Mouse (Mus musculus) E14TG2a.4 (cell line): Measurements from ENCODE around the gene Map3k21.

Experiments
- H3K27me3 ChIP-seq: 2 replicates; pipeline ENCODE4 v1.6.1; 2014; ENCODE audit warnings: low read length, control low read depth; ENCODE audit not compliant: insufficient read depth
- H3K36me3 ChIP-seq: 2 replicates; pipeline ENCODE4 v1.6.1; 2014; ENCODE audit warnings: low read length, control low read depth; ENCODE audit not compliant: insufficient read depth
- H3K4me1 ChIP-seq: replicated peaks from 2 replicates; pipeline ENCODE4 v1.6.1; 2014; ENCODE audit warnings: low read depth, low read length, control low read depth
- H3K4me3 ChIP-seq: replicated peaks from 2 replicates; pipeline ENCODE4 v1.5.1; 2014; ENCODE audit warnings: mild to moderate bottlenecking, low read length
- H3K9me3 ChIP-seq: 2 replicates; pipeline ENCODE4 v1.6.1; 2014; ENCODE audit warnings: low read length, control low read depth
- CTCF ChIP-seq: conservative IDR thresholded peaks from 2 replicates; pipeline ENCODE4 v1.5.1; 2014; ENCODE audit warnings: low read length
- NANOG ChIP-seq: IDR thresholded peaks from 2 replicates; pipeline ENCODE4 v1.6.1; 2014; ENCODE audit warnings: borderline replicate concordance, low read length, mixed read lengths
- POU5F1 ChIP-seq: IDR thresholded peaks from 2 replicates; pipeline ENCODE4 v1.6.1; 2014; ENCODE audit warnings: low read length, borderline replicate concordance

Gene Map3k21

GRCm38 (mm10) chr8:125907311-125907710 lies 2.9 kb upstream of the Map3k21 start:
- H3K9me3 ChIP-seq = no peaks in the 10 kb centered on the region
- peaks cover 40% of the 10 kb centered on the region for H3K27me3 ChIP-seq
- no peak overlapping the region for H3K4me3 ChIP-seq
- H3K4me1 ChIP-seq = peaks cover 17% of the 10 kb centered on the region
- no peak for TF ChIP-seq NANOG
- peak; percentile 97 for TF ChIP-seq CTCF
- H3K36me3 ChIP-seq = no peaks in the 10 kb centered on the region

GRCm38 (mm10) chr8:125909661-125910364 lies 437 bp upstream of the Map3k21 start:
- Histone ChIP-seq H3K4me3 (peak overlapping the region; percentile 78), H3K36me3 (no peaks in the 10 kb centered on the region), H3K4me1 (peaks cover 17% of the 10 kb centered on the region), H3K9me3 (no peaks in the 10 kb centered on the region), H3K27me3 (peaks cover 56% of the 10 kb centered on the region)
- TF ChIP-seq POU5F1 = no peak

GRCm38 (mm10) chr8:125911229-125911580 lies 955 bp downstream of the Map3k21 start:
- peaks cover 17% of the 10 kb centered on the region for H3K4me1 ChIP-seq
- TF ChIP-seq POU5F1 (no peak), NANOG (no peak), CTCF (no peak)
- H3K36me3 ChIP-seq = no peaks in the 10 kb centered on the region
- H3K4me3 ChIP-seq = peak overlapping the region; percentile 78
- no peaks in the 10 kb centered on the region for H3K9me3 ChIP-seq
- H3K27me3 ChIP-seq = peaks cover 67% of the 10 kb centered on the region

- Histone ChIP-seq H3K4me3 (no peak overlapping the region), H3K27me3 (peaks cover 67% of the 10 kb centered on the region), H3K36me3 (no peaks in the 10 kb centered on the region), H3K4me1 (peaks cover 22% of the 10 kb centered on the region), H3K9me3 (no peaks in the 10 kb centered on the region)
- TF ChIP-seq NANOG = no peak
- no peak for TF ChIP-seq POU5F1
- TF ChIP-seq CTCF = no peak
Measured at GRCm38 (mm10) chr8:125913206-125913605, 3.0 kb downstream of the Map3k21 start.

GRCm38 (mm10) chr8:125914386-125914785 lies 4.1 kb downstream of the Map3k21 start:
- Histone ChIP-seq H3K27me3 (peaks cover 55% of the 10 kb centered on the region), H3K4me1 (peaks cover 20% of the 10 kb centered on the region), H3K4me3 (no peak overlapping the region), H3K36me3 (no peaks in the 10 kb centered on the region), H3K9me3 (no peaks in the 10 kb centered on the region)
- no peak for TF ChIP-seq POU5F1
- no peak for TF ChIP-seq CTCF
- no peak for TF ChIP-seq NANOG

- Histone ChIP-seq H3K4me1 (peaks cover 5% of the 10 kb centered on the region; the same call in 1 of the 2 replicates), H3K36me3 (no peaks in the 10 kb centered on the region), H3K9me3 (no peaks in the 10 kb centered on the region), H3K4me3 (no peak overlapping the region), H3K27me3 (peaks cover 35% of the 10 kb centered on the region)
- TF ChIP-seq POU5F1 (no peak), CTCF (no peak), NANOG (no peak)
Measured at GRCm38 (mm10) chr8:125917013-125917412, 6.8 kb downstream of the Map3k21 start.

GRCm38 (mm10) chr8:125918719-125919118 lies 8.5 kb downstream of the Map3k21 start:
- Histone ChIP-seq H3K4me3 (no peak overlapping the region), H3K9me3 (no peaks in the 10 kb centered on the region), H3K36me3 (no peaks in the 10 kb centered on the region), H3K27me3 (peaks cover 18% of the 10 kb centered on the region), H3K4me1 (peaks cover 5% of the 10 kb centered on the region; the same call in 1 of the 2 replicates)
- TF ChIP-seq NANOG = no peak
- no peak for TF ChIP-seq CTCF
- TF ChIP-seq POU5F1 = no peak

- Histone ChIP-seq H3K36me3 (no peaks in the 10 kb centered on the region), H3K4me1 (peaks cover 5% of the 10 kb centered on the region; the same call in 1 of the 2 replicates), H3K27me3 (peaks cover 16% of the 10 kb centered on the region), H3K4me3 (no peak overlapping the region), H3K9me3 (no peaks in the 10 kb centered on the region)
- TF ChIP-seq NANOG (no peak), POU5F1 (no peak), CTCF (no peak)
Measured at GRCm38 (mm10) chr8:125919560-125919959, 9.3 kb downstream of the Map3k21 start.

GRCm38 (mm10) chr8:125920281-125920680 lies 10.0 kb downstream of the Map3k21 start:
- Histone ChIP-seq H3K36me3 (no peaks in the 10 kb centered on the region), H3K4me3 (no peak overlapping the region), H3K27me3 (peaks cover 15% of the 10 kb centered on the region), H3K4me1 (peaks cover 5% of the 10 kb centered on the region; the same call in 1 of the 2 replicates), H3K9me3 (no peaks in the 10 kb centered on the region)
- TF ChIP-seq POU5F1 (no peak), CTCF (no peak), NANOG (no peak)
